Mouse (Mus musculus) c-Kit-positive CD71-positive TER-119-negative erythroid progenitor cells, embryonic 14.5 days (primary cell): Measurements from ENCODE around the gene Tnik.

Experiments used
- DNase-seq: peaks from one replicate; pipeline ENCODE4 v3.0.0-alpha.2; 2013; ENCODE audit warnings: low read depth

Tnik gene

DNA sequence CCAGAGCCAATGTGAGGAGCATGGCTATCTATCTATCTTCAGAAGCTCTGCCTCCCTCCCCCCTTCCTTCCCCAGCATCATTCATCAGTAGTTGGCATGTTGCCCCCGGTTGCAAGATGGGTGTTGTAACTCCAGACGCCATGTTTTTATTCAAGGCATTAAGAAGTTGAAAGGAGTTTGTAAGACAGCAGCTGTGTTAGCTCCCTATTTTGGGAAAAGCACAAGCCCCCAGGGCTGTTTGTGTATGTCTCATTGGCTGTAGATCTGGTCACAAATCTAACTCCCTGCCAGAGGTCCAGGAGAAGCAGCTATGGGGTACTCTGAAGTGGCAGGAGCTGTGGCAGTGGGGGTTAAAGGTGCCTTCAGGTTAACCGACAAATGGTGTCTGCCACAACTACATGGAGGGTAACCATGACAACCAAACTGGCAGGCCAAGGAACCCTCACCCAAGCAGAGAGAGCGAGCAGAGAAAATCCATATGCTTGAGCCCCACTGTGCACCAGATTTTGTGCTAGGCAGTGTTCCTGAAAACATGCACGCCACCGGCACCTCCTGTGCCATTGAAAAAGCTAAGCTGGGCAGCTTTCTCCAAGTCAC, 287.6 kb downstream of the Tnik start:
- DNase-seq = no peak

- no peak for DNase-seq
These were observed 288.7 kb downstream of the Tnik start for GRCm38 (mm10) chr3:28551756-28552155.

DNA sequence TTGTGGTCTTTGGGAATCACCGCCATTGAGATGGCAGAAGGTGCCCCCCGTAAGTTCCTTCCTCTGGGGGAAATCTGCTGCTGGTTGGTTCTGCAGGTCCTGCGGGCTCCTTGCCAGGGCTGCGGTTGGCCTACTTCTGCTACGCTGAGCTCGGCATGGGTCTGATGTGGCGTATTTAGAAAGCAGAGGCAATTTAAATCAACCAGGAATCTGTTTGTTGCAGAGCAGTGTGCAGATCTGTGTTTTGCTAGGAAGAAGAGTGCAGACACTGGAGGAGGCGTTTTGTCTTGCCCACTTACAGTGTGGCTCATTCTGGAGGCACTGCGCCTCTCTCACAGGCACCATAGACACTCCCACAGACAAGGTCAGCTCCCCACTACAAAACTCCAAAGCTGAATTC, 291.9 kb downstream of the Tnik start:
- no peak for DNase-seq

GRCm38 (mm10) chr3:28555795-28556570, 293.0 kb downstream of the Tnik start:
- no peak for DNase-seq

DNA sequence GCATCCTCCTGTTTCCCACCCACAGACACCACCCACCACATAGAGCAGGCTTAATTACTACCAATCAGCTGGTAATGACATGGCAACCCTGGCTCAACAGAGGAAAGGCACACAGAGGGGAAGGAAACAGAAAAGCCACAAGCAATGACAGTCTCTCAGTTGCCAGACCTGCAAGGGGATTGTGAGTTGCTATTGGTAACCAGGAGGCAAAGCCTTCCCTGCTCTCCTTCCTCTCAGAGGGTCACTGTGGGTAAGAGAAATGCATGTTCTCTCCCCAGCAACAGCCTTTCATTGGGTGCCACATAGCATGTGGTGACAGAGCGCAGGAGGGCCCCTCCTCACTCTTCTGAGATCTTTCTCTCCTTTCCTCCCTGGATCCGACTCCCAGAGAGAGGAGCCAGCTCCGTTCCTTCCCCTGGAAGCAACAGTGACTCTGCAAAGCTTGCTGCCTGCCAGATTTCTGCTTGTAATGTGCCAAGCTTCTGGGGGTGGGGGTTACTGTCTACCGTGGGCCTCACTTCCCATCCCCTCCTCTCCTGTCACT, 295.4 kb downstream of the Tnik start:
- DNase-seq = no peak

- no peak for DNase-seq
These were observed 298.4 kb downstream of the Tnik start for GRCm38 (mm10) chr3:28561408-28561807.

DNA sequence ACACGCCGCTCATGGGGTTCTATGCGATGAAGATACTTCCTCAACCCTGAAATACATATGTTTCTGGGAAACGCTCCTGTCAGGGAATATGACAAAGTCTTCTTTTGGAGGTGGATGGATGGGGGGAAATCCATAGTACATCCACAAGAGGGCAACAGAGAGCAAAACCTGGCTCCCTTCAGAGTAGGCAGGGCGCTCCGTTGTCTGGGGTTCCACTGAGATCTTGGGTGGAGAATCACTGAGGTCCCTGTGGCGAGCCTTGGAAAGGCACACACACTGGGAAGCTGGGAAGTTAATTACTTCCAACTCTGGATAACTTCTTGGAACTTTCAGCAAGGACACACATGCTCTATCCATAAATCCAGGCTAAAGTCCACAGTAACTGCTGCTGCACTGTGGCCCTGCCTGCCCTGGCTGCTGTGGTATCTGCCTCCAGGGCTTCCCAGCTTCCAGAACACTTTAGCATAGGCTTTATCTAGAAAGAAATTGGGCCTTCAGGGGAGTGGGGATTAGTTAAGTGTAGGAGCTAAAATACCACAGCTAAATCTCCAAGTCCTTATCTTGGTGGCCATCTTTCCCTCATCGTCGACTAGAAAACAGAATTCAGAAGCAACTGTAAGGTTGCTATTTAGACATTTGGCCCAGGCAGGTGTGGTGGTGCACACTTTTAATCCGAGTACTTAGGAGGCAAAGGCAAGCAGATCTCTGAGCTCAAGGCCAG, 299.8 kb downstream of the Tnik start:
- DNase-seq = no peak

DNA sequence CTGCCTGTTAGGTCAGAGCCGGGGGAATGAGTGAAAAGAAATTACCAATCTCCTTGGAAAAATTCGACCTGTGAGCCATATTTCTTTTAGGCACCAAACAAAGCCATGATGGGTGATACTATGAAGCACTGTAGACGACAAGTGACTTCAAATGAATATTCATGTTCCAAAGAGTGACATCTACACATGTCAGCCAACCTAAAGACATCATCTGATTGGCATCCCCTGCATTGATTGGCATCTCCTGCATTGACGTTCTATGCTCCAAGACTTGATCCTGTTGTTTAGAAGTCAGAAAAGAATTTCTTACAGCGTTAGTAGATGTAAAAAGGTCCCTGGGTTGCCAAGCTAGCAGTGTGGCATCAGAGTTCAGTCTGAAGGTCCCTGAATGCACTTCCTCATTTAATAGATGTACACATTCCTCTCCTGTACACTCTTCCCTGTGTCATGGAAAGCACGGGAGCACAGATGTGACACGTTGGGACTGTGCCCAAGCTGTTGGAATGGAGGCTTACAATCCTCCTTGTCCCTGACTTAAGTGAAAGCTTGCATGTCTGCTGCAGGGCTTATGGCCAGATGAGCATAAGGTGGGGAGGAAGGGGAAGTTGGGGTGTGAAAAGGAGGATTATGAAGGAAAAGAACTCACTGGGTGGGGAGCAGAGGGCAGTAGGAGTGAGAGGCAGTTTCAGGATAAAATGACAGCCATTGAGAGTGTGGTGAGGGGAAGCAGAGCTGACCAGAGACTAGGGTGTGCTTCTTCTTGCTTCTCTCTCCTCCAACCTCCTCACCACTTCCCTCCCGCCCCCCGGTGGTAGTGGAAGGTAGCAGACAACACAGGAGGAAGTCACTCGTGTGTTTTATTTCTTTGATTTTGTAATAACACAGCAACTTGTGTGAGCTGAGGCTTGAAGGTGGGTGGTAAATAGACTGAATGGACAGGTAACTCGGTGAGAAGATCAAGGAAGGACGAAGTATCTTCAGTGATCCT, 301.6 kb downstream of the Tnik start:
- no peak for DNase-seq

DNA sequence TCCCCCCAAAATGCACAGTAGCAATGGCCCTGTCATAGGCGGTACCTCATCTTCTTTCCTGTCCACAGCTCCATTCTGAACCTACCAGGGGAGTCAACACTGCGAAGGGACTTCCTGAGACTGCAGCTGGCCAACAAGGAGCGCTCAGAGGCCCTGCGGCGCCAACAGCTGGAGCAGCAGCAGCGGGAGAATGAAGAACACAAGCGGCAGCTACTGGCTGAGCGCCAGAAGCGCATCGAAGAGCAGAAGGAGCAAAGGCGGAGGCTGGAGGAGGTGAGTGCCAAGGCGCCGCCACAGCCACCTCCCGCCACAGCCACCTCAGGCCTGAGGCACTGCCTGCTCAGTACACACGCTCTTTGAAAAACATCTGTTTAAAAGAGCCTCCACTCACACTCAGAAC, 314.3 kb downstream of the Tnik start:
- DNase-seq = no peak

DNA sequence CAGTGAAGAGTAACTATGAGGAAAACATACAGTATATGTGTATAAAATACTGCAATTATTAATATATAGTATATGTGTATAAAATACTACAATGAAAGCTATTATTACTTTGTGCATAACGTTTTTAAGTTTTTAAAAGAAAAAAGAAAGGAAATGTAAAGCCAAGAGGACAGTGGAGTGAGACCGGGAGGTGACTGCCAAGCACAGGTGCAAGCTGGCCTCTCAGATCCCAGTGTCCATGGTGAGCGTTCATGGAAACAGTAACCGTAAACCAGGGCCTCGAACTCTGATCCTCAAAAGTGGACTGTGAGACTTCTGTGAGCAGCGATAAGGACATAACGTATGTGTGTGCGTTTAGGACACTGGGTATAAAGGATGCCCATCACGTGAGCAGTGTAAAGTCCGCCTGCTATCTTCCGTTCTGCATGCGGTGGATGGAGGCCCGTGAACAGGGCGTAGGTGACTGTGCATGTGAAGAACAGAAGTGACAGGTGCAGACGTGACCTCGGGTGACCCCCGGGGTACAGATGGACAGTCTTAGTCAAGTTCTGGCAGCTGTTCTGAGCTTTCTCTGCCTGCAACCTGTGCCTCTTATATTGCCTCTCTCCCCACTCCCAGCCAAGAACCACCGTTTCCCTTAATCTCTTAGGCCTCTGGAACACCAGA, 316.1 kb downstream of the Tnik start:
- DNase-seq = no peak

DNA sequence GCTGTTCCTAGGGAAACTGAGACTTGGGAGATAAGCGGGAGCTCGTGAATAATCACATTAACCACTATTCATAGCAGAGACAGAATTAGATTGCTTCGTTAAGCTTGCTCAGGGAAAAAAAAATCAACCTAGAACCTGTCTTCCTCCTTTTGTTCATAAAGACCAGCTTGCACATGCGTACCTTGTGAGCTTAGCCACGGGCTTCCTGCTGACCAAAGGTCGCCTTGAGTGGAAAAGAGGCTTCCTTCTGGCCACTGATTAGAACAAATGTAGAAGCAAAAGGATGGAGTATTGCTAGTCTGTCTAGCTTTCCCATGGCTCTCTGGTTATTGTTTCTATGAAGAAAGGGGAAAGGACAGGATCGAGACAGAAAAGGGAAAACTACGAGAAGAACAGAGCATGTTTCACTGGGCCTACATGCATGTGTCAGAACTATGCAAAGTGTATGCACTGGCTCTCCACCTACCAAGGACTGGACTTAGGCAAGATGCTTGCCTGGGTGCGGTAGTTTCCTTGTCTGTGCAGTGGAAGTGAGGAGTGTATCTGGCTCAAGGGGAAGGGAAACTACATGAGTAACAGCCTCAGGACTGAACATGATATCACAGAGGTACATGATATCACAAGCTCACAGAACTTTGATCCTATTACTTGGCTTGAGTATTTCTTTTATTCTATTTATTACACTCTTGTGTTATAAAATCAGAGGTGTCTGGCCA, 322.9 kb downstream of the Tnik start:
- no peak for DNase-seq

GRCm38 (mm10) chr3:28587808-28588207, 324.8 kb downstream of the Tnik start:
- no peak for DNase-seq

- no peak for DNase-seq
These were observed 328.3 kb downstream of the Tnik start for GRCm38 (mm10) chr3:28591345-28591744.

- DNase-seq = no peak
These were observed 330.9 kb downstream of the Tnik start for GRCm38 (mm10) chr3:28593922-28594321.

- no peak for DNase-seq
These were observed 336.5 kb downstream of the Tnik start for GRCm38 (mm10) chr3:28599476-28599875.

DNA sequence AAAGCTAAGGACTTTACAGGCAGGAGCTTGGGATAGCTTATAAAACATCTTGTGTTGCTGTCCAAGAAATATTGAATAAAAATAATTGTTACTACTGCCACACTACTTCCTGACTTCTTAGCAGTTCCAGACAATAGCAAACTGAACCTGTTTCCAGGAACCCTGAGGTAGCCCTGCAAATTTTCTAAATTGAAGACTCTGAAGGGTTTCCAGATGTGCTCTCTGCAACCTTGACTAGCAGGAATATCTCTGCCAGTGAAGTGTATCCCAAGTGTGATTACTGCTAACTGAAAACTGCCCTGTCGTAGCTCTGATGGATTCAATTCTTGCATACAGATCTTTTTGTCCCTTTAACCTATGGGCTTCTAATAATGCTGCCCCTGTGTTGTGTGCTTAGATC, 343.7 kb downstream of the Tnik start:
- DNase-seq = no peak

DNA sequence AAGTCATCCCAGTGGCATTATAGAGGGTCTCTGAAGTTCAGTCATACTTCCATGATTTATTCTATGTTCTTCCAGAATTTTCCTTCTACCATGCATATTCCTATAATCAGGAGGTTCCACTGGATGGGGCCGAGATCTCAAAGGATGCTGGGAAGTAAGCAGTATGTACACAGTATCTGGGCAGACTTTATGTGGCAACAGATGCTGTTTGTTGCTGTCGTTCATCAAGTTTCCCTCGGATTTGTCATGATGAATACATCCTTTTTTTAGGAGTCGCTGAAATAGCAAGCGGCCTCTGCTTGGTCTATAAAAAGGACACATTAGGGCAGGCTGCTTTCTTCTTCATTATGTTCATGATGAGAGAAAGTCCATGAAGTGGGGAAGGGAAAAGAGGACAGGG, 349.3 kb downstream of the Tnik start:
- no peak for DNase-seq

DNA sequence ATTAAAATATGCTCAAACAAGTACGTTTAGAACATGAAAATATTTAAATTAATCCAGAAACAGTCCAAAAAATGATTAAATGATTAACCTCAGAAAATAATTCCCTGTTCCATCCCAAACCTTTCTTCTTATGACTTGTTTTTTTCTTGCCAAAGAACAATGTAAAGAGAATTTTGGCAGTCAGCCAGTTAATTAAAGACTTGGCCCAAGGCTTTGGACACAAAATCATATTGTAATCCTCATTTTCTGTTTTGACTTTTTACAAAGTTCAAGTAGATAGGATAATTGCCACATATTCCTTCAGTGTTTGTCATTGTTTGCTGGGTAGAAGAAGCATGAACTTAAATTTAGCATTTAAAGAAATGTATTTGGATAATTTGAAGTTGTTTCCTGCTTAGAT, 353.4 kb downstream of the Tnik start:
- DNase-seq = no peak

GRCm38 (mm10) chr3:28617008-28617627, 354.1 kb downstream of the Tnik start:
- DNase-seq = no peak

DNA sequence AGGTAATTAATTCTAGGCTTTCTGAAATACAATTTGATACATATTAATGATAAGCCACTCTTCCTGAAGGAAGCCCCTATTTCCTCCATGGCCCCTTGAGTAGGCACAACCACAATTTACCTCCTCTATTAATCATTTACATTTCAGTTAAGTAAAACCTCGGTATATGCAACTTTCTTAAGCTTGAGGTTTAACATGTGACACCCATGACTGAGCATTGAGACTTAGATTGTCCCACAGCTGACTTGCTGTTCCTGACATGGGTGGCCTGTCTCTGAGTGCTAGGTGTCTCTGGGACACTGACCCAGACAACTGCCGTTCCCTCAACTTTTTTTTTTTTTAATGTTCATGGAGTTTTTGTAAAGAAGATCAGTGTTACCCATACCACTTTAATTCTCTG, 358.8 kb downstream of the Tnik start:
- DNase-seq = no peak
